Mouse (Mus musculus): ENCODE data around the gene Ntf3.

GRCm38 (mm10) chr6:126053136-126053535 is 113.6 kb downstream of the Ntf3 start:
- TF ChIP-seq POLR2A (IDR thresholded peaks at IDR 0.05; ENCODE audit: insufficient read length, low read depth) = no peak
- TF ChIP-seq MAX (IDR thresholded peaks at IDR 0.05; ENCODE audit: low read depth) = no peak
- TF ChIP-seq USF1 (IDR thresholded peaks at IDR 0.05; ENCODE audit: low read depth) = no peak
- TF ChIP-seq TCF12 (IDR thresholded peaks at IDR 0.05; ENCODE audit: insufficient read depth, poor library complexity, severe bottlenecking) = no peak
- TF ChIP-seq REST (IDR thresholded peaks at IDR 0.05; ENCODE audit: insufficient read depth, insufficient read length) = no peak
- no peak for TF ChIP-seq E2F4 (IDR thresholded peaks at IDR 0.05; ENCODE audit: insufficient read depth)
- TF ChIP-seq POLR2AphosphoS2 (IDR thresholded peaks at IDR 0.05; ENCODE audit: insufficient read length, low read depth) = no peak
- TF ChIP-seq MYOD1 (IDR thresholded peaks at IDR 0.05; ENCODE audit: control insufficient read depth in 1 of 3, insufficient read length in 2 of 3, low read depth in 2 of 3) = no peak
- TF ChIP-seq MYOG (IDR thresholded peaks at IDR 0.05; ENCODE audit: control insufficient read depth in 1 of 3, insufficient read depth in 1 of 3, insufficient read length in 2 of 3, low read depth in 2 of 3) = no peak
- no peak for TF ChIP-seq TCF3 (IDR thresholded peaks at IDR 0.05; ENCODE audit: insufficient read length, low read depth)
- TF ChIP-seq SRF (IDR thresholded peaks at IDR 0.05; ENCODE audit: control insufficient read depth, insufficient read length, low read depth) = no peak
- no peak for TF ChIP-seq CEBPB (IDR thresholded peaks at IDR 0.05; ENCODE audit: insufficient read depth, poor library complexity, severe bottlenecking)

All from myocyte (in vitro differentiated cells).